Mouse (Mus musculus): ENCODE data around the gene Zglp1.

Zglp1 gene

DNA sequence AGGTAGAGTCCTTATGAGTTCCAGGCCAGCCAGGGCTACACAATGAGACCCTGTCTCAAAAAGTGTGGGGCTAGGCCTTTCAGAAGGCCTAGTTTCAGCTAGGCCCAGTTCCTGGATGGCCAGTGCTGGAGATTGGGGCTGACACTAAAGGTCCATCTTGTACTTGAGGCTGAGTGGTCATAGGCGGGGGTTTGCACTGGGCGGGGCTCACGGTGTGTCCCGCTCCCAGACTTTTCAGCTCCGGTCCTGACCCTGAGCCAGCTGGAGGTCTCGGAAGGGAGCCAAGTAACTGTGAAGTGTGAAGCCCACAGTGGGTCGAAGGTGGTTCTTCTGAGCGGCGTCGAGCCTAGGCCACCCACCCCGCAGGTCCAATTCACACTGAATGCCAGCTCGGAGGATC lies 40.0 kb downstream of the Zglp1 start:
- no peak for DNase-seq (ENCODE audit: low spot score)

GRCm38 (mm10) chr9:21025258-21025810 lies 41.6 kb downstream of the Zglp1 start:
- DNase-seq (ENCODE audit: low spot score): no peak

DNA sequence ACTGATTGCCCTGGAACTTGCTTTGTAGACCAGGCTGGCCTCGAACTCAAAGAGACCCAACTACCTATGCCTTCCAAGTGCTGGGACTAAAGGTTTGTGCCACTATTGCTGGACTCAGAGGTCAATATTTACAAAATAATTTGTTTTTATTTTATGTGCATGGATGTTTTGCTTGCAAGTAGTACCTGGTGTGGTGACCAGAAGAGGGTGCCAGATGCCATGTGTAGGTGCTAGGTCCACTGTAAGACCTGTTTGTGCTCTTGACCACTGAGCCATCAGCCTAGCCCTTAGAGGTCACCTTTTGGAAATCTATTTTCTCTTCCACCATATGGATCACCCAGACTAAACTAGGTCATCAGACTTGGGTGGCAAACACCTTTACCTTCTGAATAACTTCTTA lies 44.2 kb downstream of the Zglp1 start:
- DNase-seq (ENCODE audit: low spot score): no peak

- no peak for DNase-seq (ENCODE audit: low spot score)
These were observed 44.6 kb downstream of the Zglp1 start for GRCm38 (mm10) chr9:21022288-21022687.

DNA sequence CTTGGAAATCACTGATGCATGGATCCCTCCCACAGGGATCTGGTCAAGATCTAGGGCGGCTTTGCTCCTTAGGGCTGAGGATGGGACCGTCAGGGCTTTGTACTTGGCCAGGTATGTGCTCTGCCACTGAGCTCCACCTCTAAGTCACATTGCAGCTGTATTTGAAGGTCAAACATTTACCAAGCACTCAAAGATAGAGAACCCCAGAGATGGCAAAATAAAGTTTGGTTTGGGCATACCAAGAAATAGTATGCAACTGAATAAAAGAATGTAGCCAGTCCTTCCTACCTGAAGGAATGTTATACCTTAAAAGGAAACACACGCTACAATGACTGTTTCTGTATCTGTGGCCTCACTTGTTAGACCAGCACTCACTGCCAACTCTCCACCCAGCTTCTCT lies 45.5 kb downstream of the Zglp1 start:
- DNase-seq (ENCODE audit: low spot score): no peak

GRCm38 (mm10) chr9:21018600-21018999 lies 48.3 kb downstream of the Zglp1 start:
- no peak for DNase-seq (ENCODE audit: low spot score)

DNA sequence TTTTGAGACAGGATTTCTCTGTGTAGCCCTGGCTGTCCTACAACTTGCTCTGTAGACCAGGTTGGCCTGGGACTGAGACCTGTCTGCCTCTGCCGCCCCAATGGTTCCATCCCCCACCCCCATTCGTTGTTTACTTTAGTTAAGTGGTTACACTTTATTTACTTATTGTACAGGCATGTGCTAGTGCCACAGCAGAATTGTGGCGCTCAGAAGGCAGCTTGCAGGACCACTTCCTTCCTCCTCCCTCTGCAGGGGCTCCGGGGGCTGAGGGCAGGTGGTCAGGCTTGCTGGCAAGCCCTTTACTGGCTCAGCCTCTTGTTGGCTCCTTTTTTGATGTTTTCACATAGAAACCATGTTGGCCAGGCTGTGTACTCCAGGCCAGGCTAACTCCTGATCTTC lies 49.7 kb downstream of the Zglp1 start:
- no peak for DNase-seq (ENCODE audit: low spot score)

GRCm38 (mm10) chr9:21016331-21017176 lies 50.3 kb downstream of the Zglp1 start:
- DNase-seq (ENCODE audit: low spot score): no peak

GRCm38 (mm10) chr9:21015571-21016130 lies 51.2 kb downstream of the Zglp1 start, which contains the start of gene Icam1:
Icam1 (plus strand) TSS chr9:21015985.
- peak; percentile 58 for DNase-seq (ENCODE audit: low spot score)

GRCm38 (mm10) chr9:21014691-21015570 lies 52.0 kb downstream of the Zglp1 start:
- no peak for DNase-seq (ENCODE audit: low spot score)
